Mouse (Mus musculus): ENCODE measurements around the gene Prcp. TPM values are rescaled to one million over a fixed set of nuclear protein-coding genes. Genes with fewer than 3 reads are reported as not detected.

Gene Prcp
- total and polyA plus RNA-seq, 3 experiments = 40.3 to 48.4 TPM; not detected in 1

DNA sequence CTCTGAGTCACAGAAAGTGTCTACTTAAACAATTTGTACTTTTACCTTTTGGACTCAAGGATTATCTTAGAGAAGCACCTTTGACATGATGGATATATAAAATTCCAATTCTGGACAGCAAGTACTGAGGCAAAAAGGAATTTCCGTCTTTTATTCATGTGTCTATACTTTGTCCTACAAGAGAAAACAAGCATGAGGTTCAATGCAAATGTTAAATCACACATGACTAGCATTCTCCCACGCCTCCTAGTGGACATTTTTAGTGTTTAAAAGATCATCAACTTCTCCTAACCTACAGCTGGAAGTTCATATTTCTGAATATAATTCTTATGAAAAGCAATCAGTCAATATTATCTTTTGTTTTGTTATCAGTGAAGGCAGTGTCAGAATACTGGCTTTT is 7.7 kb upstream of the Prcp start:
- Histone ChIP-seq H3K79me2 (ENCODE audit: control insufficient read depth, insufficient read depth, low read length, poor library complexity) (peaks cover 4% of the 10 kb centered on the region; the same call in 1 of the 2 replicates), H3K27me3 (ENCODE audit: control insufficient read depth in 1 of 2, insufficient read depth in 2 of 2, low read length in 2 of 2) (no peaks in the 10 kb centered on the region), H3K36me3 (ENCODE audit: control insufficient read depth in 1 of 2, insufficient read depth in 2 of 2, low read length in 2 of 2) (peaks cover 5 to 21% of the 10 kb centered on the region in 2 experiments), H3K4me1 (ENCODE audit: control insufficient read depth in 1 of 2, insufficient read depth in 2 of 2, low read length in 2 of 2) (peaks cover 4% of the 10 kb centered on the region in 2 experiments), H3K4me3 (ENCODE audit: control insufficient read depth in 1 of 2, insufficient read depth in 1 of 2, low read depth in 2 of 2, low read length in 2 of 2) (no peak overlapping the region), H3K27ac (ENCODE audit: control insufficient read depth, low read depth, low read length) (no peak overlapping the region), H3K9me3 (replicated peaks; ENCODE audit: insufficient read depth, low read length) (no peaks in the 10 kb centered on the region), H3K9ac (ENCODE audit: control insufficient read depth, low read depth, low read length, poor library complexity, severe bottlenecking) (no peak overlapping the region)
- peak; percentile 63 for TF ChIP-seq RAD21 (IDR thresholded peaks at IDR 0.05; ENCODE audit: low read depth, low read length)
- no peak for TF ChIP-seq TCF12 (IDR thresholded peaks at IDR 0.05; ENCODE audit: low read depth, low read length)
- no peak for TF ChIP-seq MEF2A (IDR thresholded peaks at IDR 0.05; ENCODE audit: extremely low read depth, insufficient replicate concordance, low read depth, low read length, poor library complexity, severe bottlenecking)
- no peak for TF ChIP-seq TAL1 (IDR thresholded peaks at IDR 0.05; ENCODE audit: low read length)
- peak; percentile 40; the same call in 1 of the 2 replicates for TF ChIP-seq MXI1 (IDR thresholded peaks at IDR 0.05; ENCODE audit: low read depth, low read length)
- no peak for TF ChIP-seq MAFK (IDR thresholded peaks at IDR 0.05; ENCODE audit: borderline replicate concordance, low read depth, low read length)
- no peak for TF ChIP-seq JUND (IDR thresholded peaks at IDR 0.05; ENCODE audit: low read depth, low read length)
- TF ChIP-seq ZC3H11A (IDR thresholded peaks at IDR 0.05; ENCODE audit: low read depth, low read length) = peak; percentile 40
- TF ChIP-seq SIN3A (IDR thresholded peaks at IDR 0.05; ENCODE audit: low read length) = peak; percentile 25; the same call in 1 of the 2 replicates
- TF ChIP-seq CTCF (IDR thresholded peaks at IDR 0.05 in 2 of 3, conservative IDR thresholded peaks at IDR 0.05 in 1 of 3; ENCODE audit: control insufficient read depth in 1 of 3, insufficient read depth in 1 of 3, low read depth in 2 of 3, low read length in 3 of 3, poor library complexity in 1 of 3, severe bottlenecking in 1 of 3) = peak in 2 of 3 experiments; percentile 53 to 71; a peak in 4 of 6 replicates
- TF ChIP-seq GATA1 (IDR thresholded peaks at IDR 0.05; ENCODE audit: low read depth, low read length) = no peak
- TF ChIP-seq GABPA (IDR thresholded peaks at IDR 0.05; ENCODE audit: low read depth, low read length) = no peak
- peak; percentile 68 for TF ChIP-seq MYC (IDR thresholded peaks at IDR 0.05; ENCODE audit: low read depth, low read length)
- no peak for TF ChIP-seq EP300 (IDR thresholded peaks at IDR 0.05; ENCODE audit: low read depth in 1 of 2, low read length in 2 of 2)
- no peak for TF ChIP-seq ZMIZ1 (IDR thresholded peaks at IDR 0.05; ENCODE audit: low read depth, low read length)
- TF ChIP-seq RCOR1 (IDR thresholded peaks at IDR 0.05; ENCODE audit: low read depth, low read length) = no peak
- TF ChIP-seq ETS1 (IDR thresholded peaks at IDR 0.05; ENCODE audit: low read depth, low read length) = no peak
- TF ChIP-seq USF1 (IDR thresholded peaks at IDR 0.05; ENCODE audit: low read depth, low read length) = no peak
- TF ChIP-seq MYB (IDR thresholded peaks at IDR 0.05; ENCODE audit: low read depth, low read length) = no peak
- TF ChIP-seq POLR2AphosphoS5 (IDR thresholded peaks at IDR 0.05; ENCODE audit: borderline replicate concordance, low read depth, low read length) = no peak
- TF ChIP-seq SMC3 (IDR thresholded peaks at IDR 0.05; ENCODE audit: low read depth, low read length) = peak; percentile 78
- no peak for TF ChIP-seq MAZ (IDR thresholded peaks at IDR 0.05; ENCODE audit: low read depth, low read length)
- peak; percentile 73 for DNase-seq (ENCODE audit: low read depth, low spot score)
